Mouse (Mus musculus): ENCODE results near the gene Mrpl20.

Gene Mrpl20

DNA sequence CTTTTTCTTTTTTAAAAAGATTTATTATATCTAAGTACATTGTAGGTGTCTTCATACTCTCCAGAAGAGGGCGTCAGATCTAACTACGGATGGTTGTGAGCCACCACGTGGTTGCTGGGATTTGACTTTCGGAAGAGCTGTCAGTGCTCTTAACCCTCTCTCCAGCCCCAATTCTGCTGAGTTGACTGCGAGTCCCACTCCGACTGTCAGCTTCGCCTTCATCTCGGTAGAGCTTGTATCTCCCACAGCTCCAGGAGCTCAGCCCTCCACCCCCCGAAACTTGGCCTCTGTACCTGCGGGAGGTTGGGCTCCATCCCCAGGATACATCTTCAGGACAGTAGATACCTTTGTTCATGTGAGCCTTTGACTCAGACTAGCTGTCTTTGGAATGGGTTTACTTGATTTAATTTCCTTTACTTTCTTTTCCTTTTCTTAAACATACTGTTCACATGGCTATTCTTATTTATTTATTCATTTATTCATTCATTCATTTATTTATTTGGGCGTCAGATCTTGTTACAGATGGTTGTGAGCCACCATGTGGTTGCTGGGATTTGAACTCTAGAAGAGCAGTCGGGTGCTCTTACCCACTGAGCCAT lies at the start of gene Mrpl20:
TSS of gene Mrpl20 (plus strand) at position 138 of the 599 bp plus-strand sequence.
- in situ Hi-C loops (cut with MboI; ENCODE audit: low sequenced_read_pairs): no loop called here

- in situ Hi-C loops (cut with MboI; ENCODE audit: low sequenced_read_pairs): no loop called here
Observed at GRCm38 (mm10) chr4:155757011-155757410, 45.7 kb upstream of the Mrpl20 start.

- in situ Hi-C loops (cut with MboI; ENCODE audit: low sequenced_read_pairs): no loop called here
Observed at GRCm38 (mm10) chr4:155759862-155760612, 42.6 kb upstream of the Mrpl20 start.

- in situ Hi-C loops (cut with MboI; ENCODE audit: low sequenced_read_pairs): no loop called here
Observed at GRCm38 (mm10) chr4:155760613-155761355, 41.9 kb upstream of the Mrpl20 start, which contains the start of gene Atad3a. Gene Atad3a (minus strand): TSS chr4:155761093.

DNA sequence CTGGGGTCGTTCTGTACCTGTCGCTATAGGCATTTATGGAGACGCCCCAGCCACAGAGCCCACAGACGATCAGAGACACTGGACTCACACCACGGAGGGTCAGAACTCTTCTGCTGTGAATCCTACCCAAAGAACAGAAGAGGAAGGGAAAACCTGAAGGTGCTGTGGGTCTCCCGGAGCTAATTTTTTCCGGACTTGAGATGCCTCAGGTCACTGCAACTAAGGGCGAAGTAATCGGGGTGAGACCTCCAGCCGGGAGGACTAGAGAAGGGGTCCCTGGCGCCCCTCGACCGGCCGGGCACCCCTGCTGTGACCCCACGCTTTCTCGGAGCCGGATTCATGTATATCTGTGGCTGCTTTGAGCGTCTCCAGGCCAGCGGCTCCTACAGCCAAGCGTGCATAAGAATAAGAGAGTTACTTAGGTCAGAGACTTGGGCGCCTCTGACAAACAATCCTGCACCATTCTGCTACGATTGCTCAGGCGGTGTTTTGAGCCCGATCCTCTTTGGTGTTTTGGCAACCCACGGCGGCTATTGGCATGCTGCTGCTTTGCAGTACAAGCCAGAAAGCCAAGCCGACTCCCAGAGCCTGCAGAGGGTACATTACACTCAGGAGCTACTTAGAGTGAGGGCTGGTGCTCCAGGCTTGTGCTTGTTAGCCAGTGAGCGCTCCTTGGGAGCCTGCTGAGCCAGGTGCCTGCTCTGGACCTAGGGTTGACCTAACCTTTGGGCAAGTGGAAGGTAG lies 41.1 kb upstream of the Mrpl20 start:
- in situ Hi-C loops (cut with MboI; ENCODE audit: low sequenced_read_pairs): no loop called here

DNA sequence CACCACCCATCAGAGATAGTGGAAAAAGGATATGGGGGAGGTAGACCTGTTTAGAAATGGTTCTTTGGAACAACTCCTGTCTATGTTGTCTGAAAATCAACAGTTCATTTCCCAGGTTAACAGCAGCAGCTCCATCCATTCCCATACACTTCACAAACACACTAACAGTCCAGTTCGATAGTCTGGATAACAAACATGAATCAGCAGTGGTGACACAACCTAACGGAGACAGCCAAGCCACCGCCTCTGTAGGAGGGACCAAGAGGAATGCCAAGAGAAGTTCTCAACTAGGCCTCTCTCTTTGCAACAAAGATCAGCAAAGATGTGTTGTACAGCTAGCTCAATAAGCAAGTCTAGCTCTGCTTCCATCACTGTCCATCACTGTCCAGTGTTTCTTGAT lies 40.3 kb upstream of the Mrpl20 start:
- in situ Hi-C loops (cut with MboI; ENCODE audit: low sequenced_read_pairs): no loop called here

GRCm38 (mm10) chr4:155769496-155769879 lies 33.2 kb upstream of the Mrpl20 start:
- in situ Hi-C loops (cut with MboI; ENCODE audit: low sequenced_read_pairs): no loop called here

DNA sequence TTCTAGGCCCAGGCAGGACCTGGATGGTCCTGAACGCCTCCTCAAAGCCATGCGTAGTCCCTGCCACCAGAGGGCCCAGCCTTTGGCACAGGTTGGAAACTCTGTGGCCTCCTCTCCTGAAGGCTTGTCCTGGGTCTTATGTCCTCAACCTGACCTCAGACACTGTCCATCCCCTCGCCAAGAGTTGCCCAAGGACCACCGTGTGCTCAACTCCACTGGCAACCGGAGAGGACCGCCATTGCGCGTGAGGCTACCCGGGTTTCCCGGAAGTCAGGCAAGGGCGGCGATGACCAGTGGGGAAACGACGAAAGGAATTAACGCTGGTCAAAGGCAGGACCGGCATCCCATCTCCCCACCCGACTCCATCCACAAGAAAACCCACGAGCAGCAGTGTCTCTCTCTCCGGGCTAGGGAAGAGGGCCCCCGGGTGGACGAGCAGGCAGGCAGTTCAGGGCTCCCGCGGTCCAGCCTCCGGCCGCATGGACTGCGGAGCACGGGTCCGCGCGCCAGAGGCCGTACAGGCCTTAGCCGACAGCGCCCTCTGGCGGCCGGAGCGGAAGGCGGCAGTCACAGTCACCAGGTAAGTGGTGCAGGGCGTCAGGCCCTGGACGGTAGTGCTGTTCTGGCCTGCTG lies 32.7 kb upstream of the Mrpl20 start:
- in situ Hi-C loops (cut with MboI; ENCODE audit: low sequenced_read_pairs): no loop called here

DNA sequence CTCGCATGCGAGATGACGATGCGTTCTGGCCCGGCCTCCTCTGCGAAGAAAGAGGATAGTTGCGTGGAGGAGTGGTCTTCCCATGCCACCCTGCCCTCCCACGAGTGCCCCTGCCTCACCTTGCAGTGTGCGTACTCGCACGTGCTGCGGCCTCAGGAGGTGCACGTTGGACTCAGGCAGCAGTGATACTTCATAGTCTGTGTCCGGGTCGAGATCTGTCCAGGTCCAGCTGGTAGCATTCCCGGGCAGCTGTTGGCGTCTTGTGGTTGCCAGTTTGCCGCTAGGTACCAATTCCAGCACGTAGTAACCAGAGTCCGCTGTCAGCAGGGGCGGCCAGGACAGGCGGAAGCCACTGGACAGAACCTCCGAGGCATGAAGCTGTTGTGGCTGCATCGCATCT lies 32.1 kb upstream of the Mrpl20 start:
- in situ Hi-C loops (cut with MboI; ENCODE audit: low sequenced_read_pairs): no loop called here

DNA sequence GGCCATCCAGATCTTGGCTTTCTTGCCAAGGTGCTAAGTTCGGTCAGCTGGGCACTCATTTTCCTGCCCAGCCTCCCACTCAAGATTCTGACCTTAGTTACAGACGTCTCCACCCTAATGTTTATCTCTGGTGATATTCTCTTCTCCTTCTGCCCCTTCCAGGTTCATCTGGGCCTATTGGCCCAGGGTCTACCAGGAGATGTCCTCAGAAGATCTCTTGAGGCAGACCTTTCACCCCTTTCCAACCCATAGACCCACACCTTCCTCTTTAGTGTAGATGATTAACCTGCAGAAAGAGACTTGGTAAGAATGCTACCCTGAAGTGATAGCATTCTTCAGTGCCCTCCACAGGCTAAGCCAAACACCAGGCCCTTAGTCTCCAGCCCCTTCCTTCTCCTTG lies 31.0 kb upstream of the Mrpl20 start:
- in situ Hi-C loops (cut with MboI; ENCODE audit: low sequenced_read_pairs): no loop called here

DNA sequence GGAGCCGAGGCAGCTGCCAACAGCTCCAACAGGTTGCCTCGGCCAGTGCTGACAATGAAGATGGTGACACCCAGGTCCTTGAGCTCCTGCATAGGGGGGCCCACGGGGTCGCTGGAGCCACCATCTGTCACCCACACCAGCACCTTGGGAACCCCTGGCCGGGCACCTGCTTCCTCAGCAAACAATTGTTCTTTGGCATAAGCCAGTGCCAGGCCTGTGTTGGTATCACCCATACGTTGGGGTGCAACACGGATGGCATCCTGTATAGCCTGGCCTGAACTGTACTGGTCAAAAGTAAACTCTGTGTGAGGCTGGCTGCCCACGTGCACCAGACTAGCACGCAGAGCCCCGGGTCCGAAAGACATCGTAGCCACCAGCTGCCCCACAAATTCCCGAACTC lies 29.9 kb upstream of the Mrpl20 start:
- in situ Hi-C loops (cut with MboI; ENCODE audit: low sequenced_read_pairs): no loop called here

GRCm38 (mm10) chr4:155773335-155774078 lies 29.2 kb upstream of the Mrpl20 start:
- in situ Hi-C loops (cut with MboI; ENCODE audit: low sequenced_read_pairs): no loop called here

- in situ Hi-C loops (cut with MboI; ENCODE audit: low sequenced_read_pairs): no loop called here
Observed at GRCm38 (mm10) chr4:155774280-155774754, 28.4 kb upstream of the Mrpl20 start, which contains the start of gene Vwa1. Gene Vwa1 (minus strand): TSS chr4:155774698.

GRCm38 (mm10) chr4:155774971-155775740 lies 27.5 kb upstream of the Mrpl20 start:
- in situ Hi-C loops (cut with MboI; ENCODE audit: low sequenced_read_pairs): no loop called here

GRCm38 (mm10) chr4:155775855-155776254 lies 26.8 kb upstream of the Mrpl20 start:
- in situ Hi-C loops (cut with MboI; ENCODE audit: low sequenced_read_pairs): no loop called here

GRCm38 (mm10) chr4:155776704-155777335 lies 25.9 kb upstream of the Mrpl20 start:
- in situ Hi-C loops (cut with MboI; ENCODE audit: low sequenced_read_pairs): no loop called here

DNA sequence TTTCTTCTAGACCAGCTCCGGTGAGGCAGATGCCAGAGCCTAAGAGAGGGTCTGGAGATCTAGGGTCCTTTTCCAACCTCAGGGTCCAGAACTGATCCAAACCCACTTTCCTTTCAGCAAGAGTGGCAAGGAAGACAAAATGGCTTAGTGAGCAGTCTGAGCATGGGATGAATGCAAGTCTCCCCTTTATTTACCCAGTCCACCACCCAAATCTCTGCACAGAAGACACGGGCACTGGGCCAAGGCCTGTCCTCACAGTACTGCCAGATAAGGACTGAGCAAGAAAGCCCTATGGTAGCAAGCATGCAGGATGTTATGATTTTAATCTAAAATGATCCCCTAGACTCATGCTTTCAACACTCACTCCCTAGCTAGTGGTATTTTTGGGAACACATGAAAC lies 24.9 kb upstream of the Mrpl20 start:
- in situ Hi-C loops (cut with MboI; ENCODE audit: low sequenced_read_pairs): no loop called here

GRCm38 (mm10) chr4:155779498-155779897 lies 23.2 kb upstream of the Mrpl20 start:
- in situ Hi-C loops (cut with MboI; ENCODE audit: low sequenced_read_pairs): no loop called here

- in situ Hi-C loops (cut with MboI; ENCODE audit: low sequenced_read_pairs): no loop called here
Observed at GRCm38 (mm10) chr4:155780895-155781294, 21.8 kb upstream of the Mrpl20 start.
